In genomic region chr12:32054476-32055166, GRCm38 (mm10) we compare ENCODE assay signal across 16 mouse cellular contexts. TPM values are rescaled to one million over a fixed set of nuclear protein-coding genes. Genes with fewer than 3 reads are reported as not detected.
DNase-seq lines count a peak whose midpoint lies in the region; ATAC-seq and TF ChIP-seq lines count a peak whose summit lies in the region.
"Had no signal": no experiment of that assay in that cellular context is flagged by ENCODE, and none has a peak within 500 bp of the region (broad histone marks: within the 10 kb centered on the region; RNA-seq: fewer than 3 reads in every experiment).

No protein-coding gene starts in this region.

- no peak for TF ChIP-seq POLR2A in MEL (IDR thresholded peaks at IDR 0.05; ENCODE audit: control insufficient read depth in 1 of 2, insufficient read depth in 1 of 2, low read depth in 1 of 2, low read length in 2 of 2, poor library complexity in 1 of 2)

- no peak overlapping the region for H3K4me2 ChIP-seq in intestine, embryonic 15.5 days (replicated peaks)
- H3K4me2 ChIP-seq in intestine, postnatal 0 days (replicated peaks; ENCODE audit: low read depth) = no peak overlapping the region
- H3K4me2 ChIP-seq: forebrain, embryonic 13.5 days; limb, embryonic 13.5 days had no signal

- no peak for TF ChIP-seq CTCF in intestine, postnatal 0 days (IDR thresholded peaks at IDR 0.05; ENCODE audit: low read depth)
- no peak for TF ChIP-seq CTCF in MEL (IDR thresholded peaks at IDR 0.05 in 2 of 3, conservative IDR thresholded peaks at IDR 0.05 in 1 of 3; ENCODE audit: control insufficient read depth in 1 of 3, insufficient read depth in 1 of 3, low read depth in 2 of 3, low read length in 3 of 3, poor library complexity in 1 of 3, severe bottlenecking in 1 of 3)

- peak; percentile 80 for DNase-seq in MEL (ENCODE audit: low read depth, low spot score)
- no peak for DNase-seq in left cerebral cortex, postnatal 25 days (ENCODE audit: low spot score in 2 of 2)
- no peak for DNase-seq in lung, postnatal 10 days
- DNase-seq: adrenal gland, postnatal 25 days; cerebellum, adult 2 months; gastrocnemius, postnatal 36 days; kidney, adult 18-20 months; thymus, postnatal 25 days had no signal

- no peak overlapping the region for H3K27ac ChIP-seq in intestine, embryonic 15.5 days
- no peak overlapping the region for H3K27ac ChIP-seq in intestine, postnatal 0 days (ENCODE audit: low read depth, low read length)
- H3K27ac ChIP-seq in MEL (ENCODE audit: control insufficient read depth, low read depth, low read length) = peak overlapping the region; percentile 70
- H3K27ac ChIP-seq: embryonic facial prominence, embryonic 10.5 days; forebrain, embryonic 13.5 days; limb, embryonic 13.5 days; macrophage had no signal

- no peaks in the 10 kb centered on the region for H3K9me3 ChIP-seq in intestine, embryonic 15.5 days
- no peaks in the 10 kb centered on the region for H3K9me3 ChIP-seq in intestine, postnatal 0 days (ENCODE audit: control insufficient read depth)
- no peaks in the 10 kb centered on the region for H3K9me3 ChIP-seq in MEL (replicated peaks; ENCODE audit: insufficient read depth, low read length)
- no peaks in the 10 kb centered on the region for H3K9me3 ChIP-seq in erythroblast, embryonic 14.5 days (ENCODE audit: control insufficient read depth, low read length)
- H3K9me3 ChIP-seq: embryonic facial prominence, embryonic 10.5 days; forebrain, embryonic 13.5 days; limb, embryonic 13.5 days had no signal

- peaks cover 25% of the 10 kb centered on the region for H3K79me2 ChIP-seq in MEL (ENCODE audit: control insufficient read depth, insufficient read depth, low read length, poor library complexity)

- TF ChIP-seq EP300 in MEL (IDR thresholded peaks at IDR 0.05; ENCODE audit: low read depth in 1 of 2, low read length in 2 of 2) = peak; percentile 83 to 91

- H3K4me3 ChIP-seq in intestine, embryonic 15.5 days (replicated peaks) = no peak overlapping the region
- no peak overlapping the region for H3K4me3 ChIP-seq in intestine, postnatal 0 days (ENCODE audit: low read depth, low read length)
- peak overlapping the region; percentile 13 to 53; a peak in 3 of 4 replicates for H3K4me3 ChIP-seq in MEL (ENCODE audit: control insufficient read depth in 1 of 2, insufficient read depth in 1 of 2, low read depth in 2 of 2, low read length in 2 of 2)
- H3K4me3 ChIP-seq in erythroblast, embryonic 14.5 days (replicated peaks) = peak overlapping the region; percentile 55
- H3K4me3 ChIP-seq: embryonic facial prominence, embryonic 10.5 days; forebrain, embryonic 13.5 days; limb, embryonic 13.5 days had no signal

- ATAC-seq in intestine, embryonic 15.5 days = peak; percentile 49; the same call in 1 of the 2 replicates
- no peak for ATAC-seq in intestine, postnatal 0 days
- ATAC-seq in megakaryocyte-erythroid progenitor cell, adult 5-6 weeks (replicated peaks; ENCODE audit: low FRiP score, low TSS enrichment, poor library complexity, severe bottlenecking) = peak; percentile 81
- ATAC-seq: forebrain, embryonic 13.5 days had no signal

- H3K9ac ChIP-seq in intestine, embryonic 15.5 days = no peak overlapping the region
- no peak overlapping the region for H3K9ac ChIP-seq in intestine, postnatal 0 days (ENCODE audit: low read depth, low read length)
- peak overlapping the region; percentile 69 for H3K9ac ChIP-seq in MEL (ENCODE audit: control insufficient read depth, low read depth, low read length, poor library complexity, severe bottlenecking)
- H3K9ac ChIP-seq: forebrain, embryonic 13.5 days; limb, embryonic 13.5 days had no signal

- intact Hi-C loops in left cerebral cortex, postnatal 25 days (cut with DNase I) = loop anchor here (5.0 kb wide), 1 partner anchor 77 kb away; no protein-coding TSS in a partner anchor

- H3K27me3 ChIP-seq in intestine, embryonic 15.5 days (replicated peaks) = no peaks in the 10 kb centered on the region
- no peaks in the 10 kb centered on the region for H3K27me3 ChIP-seq in intestine, postnatal 0 days (replicated peaks; ENCODE audit: control insufficient read depth, insufficient read depth, low read length)
- H3K27me3 ChIP-seq in MEL (ENCODE audit: control insufficient read depth in 1 of 2, insufficient read depth in 2 of 2, low read length in 2 of 2) = no peaks in the 10 kb centered on the region
- H3K27me3 ChIP-seq in erythroblast, embryonic 14.5 days (ENCODE audit: control insufficient read depth) = no peaks in the 10 kb centered on the region
- H3K27me3 ChIP-seq: forebrain, embryonic 13.5 days; limb, embryonic 13.5 days had no signal

- no peaks in the 10 kb centered on the region for H3K36me3 ChIP-seq in intestine, embryonic 15.5 days
- H3K36me3 ChIP-seq in intestine, postnatal 0 days (ENCODE audit: control insufficient read depth, insufficient read depth) = no peaks in the 10 kb centered on the region
- peaks cover 0 to 68% of the 10 kb centered on the region in 2 experiments; a peak in 2 of 4 replicates for H3K36me3 ChIP-seq in MEL (ENCODE audit: control insufficient read depth in 1 of 2, insufficient read depth in 2 of 2, low read length in 2 of 2)
- peaks cover 84% of the 10 kb centered on the region for H3K36me3 ChIP-seq in erythroblast, embryonic 14.5 days (ENCODE audit: control insufficient read depth)
- H3K36me3 ChIP-seq: limb, embryonic 13.5 days had no signal

- 60% methylated on average over 9 of the region's 9 CpGs for WGBS in intestine, embryonic 15.5 days
- WGBS in intestine, postnatal 0 days = 62% methylated on average over 9 of the region's 9 CpGs

- TF ChIP-seq RAD21 in MEL (IDR thresholded peaks at IDR 0.05; ENCODE audit: low read depth, low read length) = no peak

- peaks cover 5% of the 10 kb centered on the region; the same call in 1 of the 2 replicates for H3K4me1 ChIP-seq in intestine, embryonic 15.5 days (replicated peaks)
- H3K4me1 ChIP-seq in intestine, postnatal 0 days (replicated peaks; ENCODE audit: control insufficient read depth, insufficient read depth, low read length) = no peaks in the 10 kb centered on the region
- H3K4me1 ChIP-seq in MEL (ENCODE audit: control insufficient read depth in 1 of 2, insufficient read depth in 2 of 2, low read length in 2 of 2) = peaks cover 38 to 48% of the 10 kb centered on the region in 2 experiments
- H3K4me1 ChIP-seq in erythroblast, embryonic 14.5 days (ENCODE audit: control insufficient read depth) = peaks cover 97% of the 10 kb centered on the region

TF ChIP-seq in MEL, 35 proteins besides CTCF, POLR2A, EP300 and RAD21:
- TF ChIP-seq KAT2A (conservative IDR thresholded peaks at IDR 0.05; ENCODE audit: low read depth, low read length) (no peak), MYC (IDR thresholded peaks at IDR 0.05; ENCODE audit: low read depth, low read length) (no peak), UBTF (IDR thresholded peaks at IDR 0.05; ENCODE audit: borderline replicate concordance, insufficient read depth, low read depth, low read length) (no peak), MXI1 (IDR thresholded peaks at IDR 0.05; ENCODE audit: low read depth, low read length) (peak; percentile 65), ZKSCAN1 (IDR thresholded peaks at IDR 0.05; ENCODE audit: low read depth, low read length) (no peak), JUND (IDR thresholded peaks at IDR 0.05; ENCODE audit: low read depth, low read length) (no peak; the same call in 1 of the 2 replicates), SMC3 (IDR thresholded peaks at IDR 0.05; ENCODE audit: low read depth, low read length) (peak; percentile 2; the same call in 1 of the 2 replicates), MYB (IDR thresholded peaks at IDR 0.05; ENCODE audit: low read depth, low read length) (peak; percentile 75), POLR2AphosphoS2 (IDR thresholded peaks at IDR 0.05; ENCODE audit: low read length) (peak; percentile 32; the same call in 1 of the 2 replicates), RCOR1 (IDR thresholded peaks at IDR 0.05; ENCODE audit: low read depth, low read length) (peak; percentile 53; the same call in 1 of the 2 replicates), BHLHE40 (IDR thresholded peaks at IDR 0.05; ENCODE audit: borderline replicate concordance, low read depth, low read length) (peak; percentile 61; the same call in 1 of the 2 replicates), GATA1 (IDR thresholded peaks at IDR 0.05; ENCODE audit: low read depth, low read length) (peak; percentile 89), TAL1 (IDR thresholded peaks at IDR 0.05; ENCODE audit: low read length) (peak; percentile 80), SIN3A (IDR thresholded peaks at IDR 0.05; ENCODE audit: low read length) (peak; percentile 54; the same call in 1 of the 2 replicates), USF1 (IDR thresholded peaks at IDR 0.05; ENCODE audit: low read depth, low read length) (peak; percentile 65; the same call in 1 of the 2 replicates), ETS1 (IDR thresholded peaks at IDR 0.05; ENCODE audit: low read depth, low read length) (peak; percentile 78), NRF1 (IDR thresholded peaks at IDR 0.05; ENCODE audit: insufficient read depth, low read depth, low read length, poor library complexity, severe bottlenecking) (no peak), MAFK (IDR thresholded peaks at IDR 0.05; ENCODE audit: borderline replicate concordance, low read depth, low read length) (no peak), TCF12 (IDR thresholded peaks at IDR 0.05; ENCODE audit: low read depth, low read length) (peak; percentile 91)

RNA-seq across cellular contexts. Expression of gene Prkar2b, which starts 6.5 kb away (rescaled TPM):
- 17.0 and 17.9 TPM in 2 replicates for polyA plus RNA-seq in intestine, embryonic 15.5 days (2015; fragmentation: Nextera tagmentation; extraction: Ambion mirVana)
- 11.6 and 12.5 TPM in 2 replicates for polyA plus RNA-seq in intestine, postnatal 0 days (2015; fragmentation: Nextera tagmentation; extraction: Ambion mirVana)
- total RNA-seq in MEL (2012; rRNA removed) = 15.2 and 15.7 TPM in 2 replicates
- polyA plus RNA-seq in MEL (2012; ENCODE audit: insufficient read depth in 1 of 2, insufficient read length in 2 of 2, low read depth in 1 of 2, low replicate concordance in 2 of 2, missing spikeins in 1 of 2) = 100 to 1,000 TPM in 1 of 2 experiments, 10 to 100 TPM in 1; 34.1 to 154 TPM
- polyA plus RNA-seq in erythroblast, embryonic 14.5 days (2012) = 6.7 and 10.7 TPM in 2 replicates
- 106 and 110 TPM in 2 replicates for total RNA-seq in megakaryocyte-erythroid progenitor cell, adult 5-6 weeks (2014; fragmentation: Nextera tagmentation)
- 158 and 172 TPM in 2 replicates for total RNA-seq in megakaryocyte-erythroid progenitor cell, adult 5-6 weeks (2017)
- 10 to 100 TPM; 79.6 to 92.9 TPM for total RNA-seq in left cerebral cortex, postnatal 25 days (2021)

Comparison
In these comparisons a context has a peak if more than half of its experiments do, and no peak if none do; other contexts are left out.
1. H3K4me3 ChIP-seq: peak in MEL (2 of 2) and erythroblast, embryonic 14.5 days (single experiment); none in intestine, embryonic 15.5 days (single experiment) and intestine, postnatal 0 days (single experiment).